Mouse (Mus musculus) lung, postnatal 0 days (tissue): ENCODE results near the gene Evi5l.

Experiments
- CTCF ChIP-seq: IDR thresholded peaks from 2 replicates; pipeline ENCODE4 v1.5.1; 2016; ENCODE audit warnings: antibody characterized with exemption, mild to moderate bottlenecking
- EP300 ChIP-seq: IDR thresholded peaks from 2 replicates; pipeline ENCODE4 v1.6.1; 2016; ENCODE audit warnings: antibody characterized with exemption, mild to moderate bottlenecking, control low read depth

DNA sequence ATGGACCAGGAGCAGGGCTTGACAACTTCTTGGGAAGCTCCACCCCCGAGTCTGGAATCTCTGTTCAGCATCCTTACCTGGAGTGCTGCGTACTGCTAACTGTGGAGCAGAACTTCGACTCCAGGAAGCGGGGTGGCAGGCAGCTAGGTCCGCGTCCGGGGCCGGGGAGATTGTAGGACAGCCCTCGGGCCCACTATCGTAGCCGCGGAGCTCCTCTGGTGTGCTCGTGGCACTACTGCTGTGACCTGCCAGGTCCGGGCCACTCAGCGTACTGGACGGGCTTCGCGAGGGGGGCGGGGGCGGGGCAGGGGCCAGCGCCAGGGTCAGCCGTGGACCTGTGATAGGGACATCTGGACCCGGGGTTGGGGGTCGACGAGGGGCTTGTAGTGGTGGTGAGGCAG is 46.4 kb downstream of the Evi5l start:
- TF ChIP-seq CTCF (no peak), EP300 (no peak)
